Mouse (Mus musculus) left cerebral cortex, postnatal 4 days (tissue): ENCODE results near the gene Sptssa. TPM values are rescaled to one million over a fixed set of nuclear protein-coding genes. Genes with fewer than 3 reads are reported as not detected.

Experiments
- microRNA-seq: library from miRNA; unstranded; fragments of <30 nt; microRNA quantifications from one replicate; pipeline ENCODE4 v1.2.0, GENCODE M21; 2022
- total RNA-seq, 2 experiments: library from RNA; stranded (reverse); gene quantifications; 2 replicates each; pipeline ENCODE4 v1.2.3; 2021

Gene Sptssa
- total RNA-seq, 2 experiments from 2014 or later: 63.3 to 68.5 TPM

Small RNA genes lying within 50 kb of the gene (microRNA-seq; reads per million reads assigned to microRNA genes)
- gene Mir1892: not detected

Other genes with a start within 250 kb of the Sptssa start
- 10 to 100 TPM; 47.3 to 55.0 TPM for gene Eapp, start 39.3 kb upstream of the Sptssa start, total RNA-seq
- gene Snx6, start 139.1 kb upstream of the Sptssa start, total RNA-seq: 10 to 100 TPM; 71.0 to 82.9 TPM
- gene Cfl2, start 206.3 kb upstream of the Sptssa start, total RNA-seq: 100 to 1,000 TPM; 229 to 245 TPM